Mouse (Mus musculus) bone marrow macrophage, adult 2 months (primary cell): ENCODE measurements around the gene Mat2a. TPM values are rescaled to one million over a fixed set of nuclear protein-coding genes. Genes with fewer than 3 reads are reported as not detected.
"Not testable (repeated sequence)": the region's sequence is repeated elsewhere in the genome, so short reads cannot be mapped to it uniquely, and the experiment has no call there.

Experiments used
- H3K27ac ChIP-seq: 2 replicates; pipeline ENCODE4 v1.5.1; 2012; ENCODE audit warnings: low read depth, low read length; ENCODE audit not compliant: insufficient read depth
- H3K4me1 ChIP-seq: 2 replicates; pipeline ENCODE4 v1.6.1; 2012; ENCODE audit warnings: low read length; ENCODE audit not compliant: control insufficient read depth, insufficient read depth
- H3K4me3 ChIP-seq: 2 replicates; pipeline ENCODE4 v1.5.1; 2012; ENCODE audit warnings: mild to moderate bottlenecking, low read length, moderate library complexity; ENCODE audit not compliant: insufficient read depth
- CTCF ChIP-seq: IDR thresholded peaks from 2 replicates; pipeline ENCODE4 v1.5.1; 2012; ENCODE audit warnings: low read depth, mild to moderate bottlenecking, low read length, moderate library complexity
- POLR2A ChIP-seq: IDR thresholded peaks from 2 replicates; pipeline ENCODE4 v1.6.1; 2012; ENCODE audit warnings: mild to moderate bottlenecking, low read depth, low read length, borderline replicate concordance
- polyA plus RNA-seq: library from polyadenylated mRNA; stranded (reverse); fragments of >200 nt; gene quantifications from 2 replicates; pipeline ENCODE4 v1.2.4, GENCODE M21; 2012; ENCODE audit not compliant: missing spikeins, insufficient read depth, insufficient read length

The Mat2a gene
- polyA plus RNA-seq, 1 experiment, result 88.8 TPM

DNA sequence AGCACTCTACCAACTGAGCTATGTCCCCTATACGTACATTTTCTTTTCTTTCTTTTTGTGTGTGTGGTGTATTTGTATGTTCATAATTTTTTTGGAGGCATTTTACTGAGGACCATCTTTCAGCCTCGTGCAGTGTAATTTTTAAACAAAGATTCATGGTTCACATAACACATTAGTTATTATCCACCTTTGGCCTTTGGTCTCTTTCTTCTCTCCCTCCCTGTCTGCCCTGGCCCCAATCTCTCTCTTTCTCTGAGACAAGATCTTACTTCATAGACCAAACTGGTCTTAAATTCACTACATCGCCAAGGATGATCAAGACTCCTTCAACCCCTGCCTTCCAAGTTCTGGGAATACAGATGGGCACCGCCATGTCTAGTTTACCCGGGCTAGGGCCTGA, 37.5 kb upstream of the Mat2a start:
- TF ChIP-seq CTCF (no peak), POLR2A (no peak)
- H3K27ac ChIP-seq, result no peak overlapping the region
- no peak overlapping the region for H3K4me3 ChIP-seq
- H3K4me1 ChIP-seq, result peaks cover 27% of the 10 kb centered on the region

DNA sequence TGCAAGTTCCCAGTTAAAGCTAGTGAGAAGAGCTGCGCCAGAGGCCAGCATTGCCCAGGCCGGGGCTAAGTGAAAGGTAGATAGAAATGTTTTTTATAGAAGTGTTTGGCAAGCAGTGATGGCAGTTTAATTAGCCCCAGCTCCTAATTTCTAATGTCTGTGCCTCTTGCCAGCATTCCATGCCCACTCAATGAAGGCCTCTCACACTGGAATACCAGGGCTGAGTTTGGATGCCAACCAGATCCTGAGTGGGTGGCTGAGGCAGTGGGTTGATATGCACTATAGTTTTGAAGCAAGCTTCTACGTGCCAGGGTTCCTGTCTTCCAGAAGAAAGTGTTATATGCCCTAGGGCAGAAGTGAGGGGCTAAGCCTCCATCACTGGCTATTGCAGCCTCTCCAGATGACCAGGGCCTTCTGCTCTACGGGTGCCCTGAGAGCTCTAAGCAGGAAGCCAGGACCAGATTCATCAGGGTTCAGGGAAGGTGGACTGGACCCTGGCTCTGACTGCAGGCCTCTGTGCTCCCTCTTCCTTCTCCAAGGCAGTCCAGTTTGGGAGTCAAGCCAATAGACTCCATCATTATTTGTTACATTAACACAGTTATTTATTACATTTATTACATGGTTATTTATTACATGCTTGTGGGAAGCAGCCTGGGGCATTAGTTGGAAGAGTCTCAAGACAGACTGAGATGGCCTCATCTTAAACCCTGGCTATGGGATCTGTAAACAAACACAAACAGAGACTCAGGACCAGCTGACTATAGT, 36.0 kb upstream of the Mat2a start:
- H3K4me1 ChIP-seq, result peaks cover 27% of the 10 kb centered on the region
- no peak for TF ChIP-seq CTCF
- no peak for TF ChIP-seq POLR2A

DNA sequence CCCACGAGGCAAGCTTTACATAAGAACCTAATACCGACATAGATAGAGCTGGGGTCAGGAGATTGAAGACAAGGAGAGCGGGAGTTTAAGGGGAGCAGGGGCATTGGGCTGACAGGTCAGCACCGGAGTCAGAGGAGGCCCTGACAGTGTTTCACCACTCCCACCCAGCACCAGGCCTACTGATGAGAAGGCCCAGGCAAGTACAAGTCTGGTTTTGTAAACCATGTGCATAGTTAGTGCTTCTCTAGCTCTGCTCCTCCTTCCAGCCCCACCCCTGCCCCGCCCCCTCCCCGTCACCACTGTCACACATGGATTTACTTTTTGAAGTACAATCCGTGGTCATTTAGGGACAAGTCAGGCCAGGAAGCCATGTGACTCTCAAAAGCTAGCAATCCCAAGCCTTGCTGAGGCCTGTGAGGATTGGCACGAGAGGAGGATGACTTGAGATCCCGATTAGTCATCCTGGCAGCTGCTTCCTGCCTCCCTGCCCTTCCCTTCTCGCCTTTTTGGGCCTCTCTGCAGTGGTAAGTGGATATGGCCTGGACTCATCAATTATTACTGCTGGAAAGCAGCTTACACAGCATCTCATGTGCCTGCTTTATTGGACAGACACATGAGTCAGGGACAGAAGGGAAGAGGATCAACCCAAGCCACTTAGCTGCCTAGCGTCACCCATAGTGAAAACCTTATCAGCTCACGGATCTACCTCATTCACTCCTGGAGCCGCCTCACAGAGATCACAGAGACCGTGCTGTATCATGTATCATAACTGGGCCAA, 34.1 kb upstream of the Mat2a start:
- H3K27ac ChIP-seq, result peak overlapping the region; percentile 78

More for the DNA sequence above, 36.0 kb upstream of the Mat2a start:
- Histone ChIP-seq H3K27ac (no peak overlapping the region), H3K4me3 (no peak overlapping the region)

DNA sequence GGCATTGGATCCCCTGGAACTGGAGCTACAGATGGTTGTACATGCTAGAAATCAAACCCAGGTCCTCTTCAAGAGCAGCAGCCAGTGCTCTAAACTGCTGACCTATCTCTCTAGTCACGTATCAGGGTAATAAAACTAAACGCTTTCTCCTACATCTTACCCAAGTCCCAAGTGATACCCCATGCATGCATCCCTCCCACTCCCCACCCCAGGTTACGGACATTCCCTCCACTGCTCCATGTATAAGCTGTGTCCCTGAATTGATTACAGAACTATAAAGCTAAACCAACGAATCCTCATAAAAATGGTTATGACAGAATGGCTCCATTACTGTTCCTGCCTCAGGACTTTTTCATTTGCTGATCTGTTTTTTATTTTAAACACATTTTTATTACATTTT, 26.8 kb upstream of the Mat2a start:
- TF ChIP-seq CTCF (no peak), POLR2A (no peak)
- H3K27ac ChIP-seq, result no peak overlapping the region
- H3K4me3 ChIP-seq, result no peak overlapping the region
- peaks cover 5% of the 10 kb centered on the region for H3K4me1 ChIP-seq

More for the DNA sequence above, 34.1 kb upstream of the Mat2a start:
- H3K4me1 ChIP-seq, result peaks cover 26% of the 10 kb centered on the region
- TF ChIP-seq CTCF (no peak), POLR2A (no peak)
- no peak overlapping the region for H3K4me3 ChIP-seq

DNA sequence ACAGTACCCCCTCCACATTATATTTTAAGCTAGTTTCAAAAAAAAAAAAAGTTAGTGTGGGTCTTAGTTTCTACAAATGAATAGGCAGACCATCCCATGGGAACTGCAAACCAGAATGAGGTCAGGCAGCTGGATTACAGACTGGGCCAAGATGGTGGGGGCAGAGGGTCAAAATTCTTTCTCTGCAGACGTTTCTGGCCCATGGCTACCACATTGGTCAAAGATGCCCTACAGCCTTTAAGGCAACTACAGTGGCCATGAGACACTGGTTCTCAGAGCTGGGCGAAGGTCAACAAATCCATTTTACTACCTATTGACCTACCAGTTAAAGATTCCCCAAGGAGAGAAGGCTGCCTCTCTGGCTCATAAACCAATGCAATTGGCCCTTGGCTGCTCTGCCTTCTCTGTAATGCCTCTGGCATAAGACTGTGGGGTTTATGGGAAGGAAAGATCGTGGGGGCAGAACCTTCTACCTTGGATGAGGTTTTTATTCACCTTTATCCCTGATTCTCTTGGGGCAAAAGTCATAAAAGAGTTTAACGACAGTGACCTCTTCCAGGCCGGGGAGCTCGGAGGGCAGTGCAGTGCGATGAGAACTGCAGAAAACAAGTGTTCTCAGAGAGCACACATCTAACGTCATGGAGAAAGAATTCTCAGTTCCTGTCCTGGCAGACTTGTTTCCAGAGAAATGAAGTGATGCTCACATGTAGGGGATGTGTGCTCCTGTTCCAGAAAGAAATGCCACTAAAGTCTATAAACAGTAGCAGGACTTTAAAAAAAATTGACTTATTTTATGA, 26.2 kb upstream of the Mat2a start:
- Histone ChIP-seq H3K4me1 (peaks cover 7% of the 10 kb centered on the region), H3K4me3 (no peak overlapping the region), H3K27ac (no peak overlapping the region)
- no peak for TF ChIP-seq POLR2A
- no peak for TF ChIP-seq CTCF

DNA sequence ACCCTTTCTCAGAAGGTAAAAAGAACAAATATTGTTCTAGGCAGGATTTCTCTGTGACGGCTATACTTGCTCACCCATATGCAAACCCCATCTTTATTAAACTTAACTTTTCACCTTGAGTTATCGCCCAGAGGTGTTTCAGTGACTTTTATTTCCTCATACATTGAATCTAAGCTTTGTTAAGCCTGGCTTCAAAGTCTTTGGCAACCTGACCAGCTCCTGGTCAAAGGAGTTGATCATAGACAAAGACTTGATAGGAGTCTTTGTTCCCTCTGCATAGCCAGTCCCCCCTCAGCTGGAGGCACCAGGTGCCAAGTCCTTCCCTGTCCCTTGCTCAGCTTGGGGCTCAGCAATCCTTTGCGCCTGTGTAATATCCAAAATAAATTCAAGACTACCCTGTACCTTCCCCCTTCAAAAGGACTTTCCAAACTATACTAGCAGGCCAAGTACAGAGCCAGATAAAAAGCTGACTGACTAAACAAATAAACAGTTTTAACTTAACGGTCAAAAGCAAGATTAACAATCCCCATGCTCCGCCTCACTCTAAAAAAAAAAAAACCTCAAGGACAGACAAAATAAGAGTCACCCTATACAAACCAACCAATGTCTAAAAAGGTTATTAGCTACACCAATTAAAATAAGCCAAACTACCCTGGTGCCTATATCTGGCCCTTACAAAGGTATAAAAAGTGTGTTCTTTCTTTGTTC, 23.3 kb upstream of the Mat2a start:
- H3K4me3 ChIP-seq, H3K27ac ChIP-seq: not testable (repeated sequence)
- peaks cover 12% of the 10 kb centered on the region for H3K4me1 ChIP-seq

DNA sequence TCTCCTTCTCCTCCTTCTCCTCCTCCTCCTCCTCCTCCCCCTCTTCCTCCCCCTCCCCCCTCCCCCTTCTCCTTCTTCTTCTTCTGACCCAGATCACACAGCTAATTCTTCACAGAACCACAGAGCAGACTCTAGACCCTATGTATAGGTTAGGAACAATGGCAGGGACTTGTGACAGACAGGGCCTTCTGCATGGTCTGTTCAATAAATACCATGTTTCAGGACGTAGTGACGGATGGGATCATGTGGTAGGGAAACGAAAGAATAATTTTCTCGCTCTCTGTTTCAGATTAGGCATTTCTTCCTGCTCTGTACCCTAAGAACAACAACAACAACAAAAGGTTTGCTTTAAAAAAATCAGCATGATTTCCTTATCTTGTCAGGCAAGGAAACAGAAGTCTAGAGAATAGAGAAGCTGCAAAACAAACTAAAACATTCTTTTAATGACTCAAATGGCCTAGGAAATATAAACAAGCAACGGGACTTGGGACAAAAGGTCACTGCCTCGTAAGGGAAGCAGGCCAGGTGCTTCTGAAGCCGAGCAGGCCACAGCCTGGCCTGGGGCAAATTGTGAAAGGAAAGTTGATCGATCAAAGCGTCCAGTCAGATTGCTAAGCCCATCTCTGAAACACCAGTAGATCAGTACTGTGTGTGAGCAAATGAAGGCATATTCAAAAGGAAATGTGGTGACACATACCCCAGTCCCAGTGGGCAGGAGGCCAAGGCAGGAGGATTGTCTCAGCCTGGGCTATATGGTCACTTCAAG, 20.9 kb upstream of the Mat2a start:
- no peak for TF ChIP-seq CTCF
- no peak for TF ChIP-seq POLR2A
- H3K4me3 ChIP-seq, result no peak overlapping the region
- no peak overlapping the region for H3K27ac ChIP-seq
- H3K4me1 ChIP-seq, result peaks cover 7% of the 10 kb centered on the region

DNA sequence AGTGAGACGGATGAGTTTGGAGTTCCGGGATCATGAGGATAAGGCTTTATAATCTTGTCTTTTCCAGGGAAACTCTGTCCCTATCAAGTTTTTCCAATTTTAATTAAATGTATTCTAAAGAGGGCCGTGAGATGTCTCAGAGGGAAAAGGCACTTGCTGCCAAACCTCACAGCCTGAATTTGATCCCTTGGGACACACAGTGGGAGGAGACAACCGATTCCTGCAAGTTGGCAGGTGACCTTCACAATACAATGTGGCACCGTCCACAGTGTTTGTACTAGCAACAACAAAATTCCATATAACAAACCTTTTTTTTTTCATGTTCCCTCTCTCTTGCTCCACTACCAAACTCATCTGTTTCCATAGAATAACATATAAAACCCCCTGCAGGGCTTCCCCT, 19.6 kb upstream of the Mat2a start:
- no peak for TF ChIP-seq CTCF
- no peak for TF ChIP-seq POLR2A
- H3K4me1 ChIP-seq, result peaks cover 7% of the 10 kb centered on the region
- no peak overlapping the region for H3K4me3 ChIP-seq
- no peak overlapping the region for H3K27ac ChIP-seq

DNA sequence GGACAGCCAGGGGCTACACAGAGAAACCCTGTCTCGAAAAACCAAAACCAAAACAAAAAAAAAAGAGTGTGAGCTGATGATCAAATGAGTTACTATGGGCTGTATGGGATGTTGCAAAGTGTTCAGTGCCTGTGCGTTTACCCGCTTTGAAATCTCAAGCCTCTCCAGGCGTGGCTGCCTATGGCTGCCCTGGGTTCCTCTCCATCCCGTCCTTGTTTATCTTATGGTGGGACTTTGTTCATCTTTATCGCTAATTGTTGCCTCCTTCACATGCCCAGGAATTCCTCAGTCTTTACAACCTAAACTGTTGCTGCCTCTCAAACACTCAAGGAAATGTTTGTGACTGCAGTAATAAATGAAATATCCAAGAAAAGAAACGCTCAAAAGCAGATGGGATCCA, 19.1 kb upstream of the Mat2a start:
- Histone ChIP-seq H3K27ac (no peak overlapping the region), H3K4me1 (peaks cover 7% of the 10 kb centered on the region), H3K4me3 (no peak overlapping the region)
- TF ChIP-seq POLR2A, result no peak
